Comparison of ENCODE assay signal across 32 mouse cellular contexts in genomic region chr16:94010633-94011032, GRCm38 (mm10). TPM values are rescaled to one million over a fixed set of nuclear protein-coding genes. Genes with fewer than 3 reads are reported as not detected.
A peak's percentile ranks its signal among the peaks of the same experiment; 100 is the strongest.
DNase-seq lines count a peak whose midpoint lies in the region; ATAC-seq and TF ChIP-seq lines count a peak whose summit lies in the region.
"Had no signal": no experiment of that assay in that cellular context is flagged by ENCODE, and none has a peak within 500 bp of the region (broad histone marks: within the 10 kb centered on the region; RNA-seq: fewer than 3 reads in every experiment).

No protein-coding gene starts in this region.

- TF ChIP-seq POLR2A in ES-Bruce4 (IDR thresholded peaks at IDR 0.05; ENCODE audit: insufficient read depth, low read length): peak; percentile 38

- no peaks in the 10 kb centered on the region for H3K27me3 ChIP-seq in ES-Bruce4 (ENCODE audit: control insufficient read depth, insufficient read depth, low read length, poor library complexity, severe bottlenecking)
- H3K27me3 ChIP-seq in splenic B cell, adult 2 months (ENCODE audit: control insufficient read depth, insufficient read depth, low read length, poor library complexity, severe bottlenecking): no peaks in the 10 kb centered on the region
- no peaks in the 10 kb centered on the region; the same call in 1 of the 2 replicates for H3K27me3 ChIP-seq in midbrain, embryonic 11.5 days (ENCODE audit: control insufficient read depth, insufficient read depth, low read length)
- H3K27me3 ChIP-seq: embryonic facial prominence, embryonic 13.5 days; midbrain, embryonic 15.5 days had no signal

- no peak overlapping the region for H3K4me2 ChIP-seq in midbrain, embryonic 11.5 days
- H3K4me2 ChIP-seq: embryonic facial prominence, embryonic 13.5 days; limb, embryonic 15.5 days; liver, embryonic 13.5 days; midbrain, embryonic 15.5 days had no signal

- H3K4me3 ChIP-seq in ES-Bruce4 (ENCODE audit: low read depth, low read length): peak overlapping the region; percentile 90
- no peak overlapping the region for H3K4me3 ChIP-seq in midbrain, embryonic 11.5 days (ENCODE audit: low read depth, low read length)
- H3K4me3 ChIP-seq: embryonic facial prominence, embryonic 13.5 days; erythroblast, embryonic 14.5 days; limb, embryonic 15.5 days; liver, embryonic 13.5 days; midbrain, embryonic 15.5 days had no signal

- H3K27ac ChIP-seq in ES-Bruce4 (ENCODE audit: insufficient read depth, low read length): peak overlapping the region; percentile 87
- no peak overlapping the region for H3K27ac ChIP-seq in midbrain, embryonic 11.5 days (ENCODE audit: low read depth, low read length)
- H3K27ac ChIP-seq: embryonic facial prominence, embryonic 13.5 days; limb, embryonic 15.5 days; liver, embryonic 13.5 days; macrophage; midbrain, embryonic 15.5 days had no signal

- peaks cover 9% of the 10 kb centered on the region for H3K4me1 ChIP-seq in ES-Bruce4 (ENCODE audit: control insufficient read depth, insufficient read depth, low read length)
- peaks cover 10% of the 10 kb centered on the region for H3K4me1 ChIP-seq in midbrain, embryonic 11.5 days (ENCODE audit: control insufficient read depth, insufficient read depth, low read length)

- peak overlapping the region; percentile 79 for H3K9ac ChIP-seq in ES-Bruce4 (ENCODE audit: low read depth, poor library complexity, severe bottlenecking)
- H3K9ac ChIP-seq in midbrain, embryonic 11.5 days (ENCODE audit: low read length): no peak overlapping the region
- H3K9ac ChIP-seq: embryonic facial prominence, embryonic 13.5 days; forebrain, postnatal 0 days; limb, embryonic 15.5 days; liver, embryonic 13.5 days; midbrain, embryonic 15.5 days had no signal

- 76% methylated on average over 3 of the region's 3 CpGs for WGBS in midbrain, embryonic 11.5 days

- no peak for ATAC-seq in midbrain, embryonic 11.5 days (ENCODE audit: low FRiP score)
- ATAC-seq: hindbrain, embryonic 16.5 days; lung, postnatal 0 days; midbrain, embryonic 15.5 days had no signal

- no peak for TF ChIP-seq CTCF in ES-Bruce4 (IDR thresholded peaks at IDR 0.05; ENCODE audit: low read depth, low read length)

- no peaks in the 10 kb centered on the region for H3K36me3 ChIP-seq in ES-Bruce4 (ENCODE audit: control insufficient read depth, insufficient read depth, low read length, poor library complexity, severe bottlenecking)
- no peaks in the 10 kb centered on the region for H3K36me3 ChIP-seq in splenic B cell, adult 2 months (ENCODE audit: control insufficient read depth, insufficient read depth, low read length, poor library complexity, severe bottlenecking)
- H3K36me3 ChIP-seq in midbrain, embryonic 11.5 days (ENCODE audit: control insufficient read depth, insufficient read depth, low read length): no peaks in the 10 kb centered on the region
- H3K36me3 ChIP-seq: embryonic facial prominence, embryonic 13.5 days; limb, embryonic 15.5 days; liver, embryonic 13.5 days; midbrain, embryonic 15.5 days had no signal

- no peaks in the 10 kb centered on the region for H3K9me3 ChIP-seq in ES-Bruce4 (replicated peaks; ENCODE audit: control insufficient read depth, insufficient read depth, low read length, poor library complexity, severe bottlenecking)
- no peaks in the 10 kb centered on the region for H3K9me3 ChIP-seq in midbrain, embryonic 11.5 days (ENCODE audit: control insufficient read depth, low read length)
- H3K9me3 ChIP-seq: embryonic facial prominence, embryonic 13.5 days; limb, embryonic 15.5 days; liver, embryonic 13.5 days; midbrain, embryonic 15.5 days had no signal

- peak; percentile 14 to 18 for DNase-seq in spleen, postnatal 36 days (ENCODE audit: low spot score in 2 of 2)
- DNase-seq in spleen, adult 12 weeks (ENCODE audit: low spot score): no peak
- DNase-seq in WW6 (ENCODE audit: low read depth, low spot score): peak; percentile 80
- peak; percentile 51 for DNase-seq in splenic B cell, adult 2 months (ENCODE audit: low read depth, low spot score)
- no peak for DNase-seq in cerebellum, postnatal 4 days (ENCODE audit: low spot score in 2 of 2)
- no peak for DNase-seq in midbrain, embryonic 11.5 days (ENCODE audit: low spot score, missing footprints)
- no peak for DNase-seq in thymus, postnatal 36 days
- DNase-seq: adrenal gland, postnatal 14 days; cerebellum, adult 11 months; cerebellum, adult 9-10 months; cerebellum, postnatal 36 days; gastrocnemius, postnatal 14 days; heart, postnatal 14 days; kidney, adult 2 months; liver, embryonic 13.5 days; lung, adult 18-20 months; retina, postnatal 1 day; thymus, adult 18-20 months; thymus, postnatal 25 days had no signal

- TF ChIP-seq EP300 in ES-Bruce4 (IDR thresholded peaks at IDR 0.05; ENCODE audit: insufficient read depth, low read depth, low read length): peak; percentile 66; the same call in 1 of the 2 replicates

RNA-seq across cellular contexts. Expression of gene Cldn14, which starts 2.0 kb away (rescaled TPM):
- 0.42 TPM in 1 of 2 replicates, not detected in the other for polyA plus RNA-seq in ES-Bruce4 (2011; ENCODE audit: insufficient read depth, insufficient read length, low read depth, missing spikeins)
- not detected in 2 replicates for polyA plus RNA-seq in midbrain, embryonic 11.5 days (2014; fragmentation: Nextera tagmentation; extraction: Ambion mirVana)
- polyA plus RNA-seq: embryonic facial prominence, embryonic 13.5 days; forebrain, embryonic 11.5 days; forebrain, postnatal 0 days; heart, embryonic 14.5 days; hindbrain, embryonic 11.5 days; hindbrain, embryonic 16.5 days; limb, embryonic 15.5 days; lung, postnatal 0 days; macrophage; midbrain, embryonic 15.5 days; stomach, embryonic 14.5 days had no signal

Comparison
In these comparisons a context has a peak if more than half of its experiments do, and no peak if none do; other contexts are left out.
1. DNase-seq: peak in spleen, postnatal 36 days (2 of 2), WW6 (single experiment) and splenic B cell, adult 2 months (single experiment); none in spleen, adult 12 weeks (single experiment), cerebellum, postnatal 4 days (0 of 2), midbrain, embryonic 11.5 days (single experiment) and thymus, postnatal 36 days (0 of 2).